Mouse (Mus musculus) intestine, embryonic 15.5 days (tissue): ENCODE results near the gene Rpl28. TPM values are rescaled to one million over a fixed set of nuclear protein-coding genes. Genes with fewer than 3 reads are reported as not detected.
"Not testable (repeated sequence)": the region's sequence is repeated elsewhere in the genome, so short reads cannot be mapped to it uniquely, and the experiment has no call there.

ENCODE experiments used
- ATAC-seq: fragments of 200-750 bp; cut with Nextera tagmentation; 2 replicates; pipeline ENCODE4 v1.8.0; 2017; ENCODE audit warnings: moderate TSS enrichment, moderate library complexity
- H3K27ac ChIP-seq: fragments of 300-500 bp; sonication (generic); 2 replicates; pipeline ENCODE4 v1.5.1; 2015; ENCODE audit warnings: mild to moderate bottlenecking, inconsistent platforms
- H3K27me3 ChIP-seq: fragments of 300-500 bp; sonication (generic); replicated peaks from 2 replicates; pipeline ENCODE4 v1.6.1; 2015; ENCODE audit warnings: inconsistent platforms
- H3K36me3 ChIP-seq: fragments of 300-500 bp; sonication (generic); 2 replicates; pipeline ENCODE4 v1.6.1; 2015; ENCODE audit warnings: inconsistent platforms
- H3K4me1 ChIP-seq: fragments of 300-500 bp; sonication (generic); replicated peaks from 2 replicates; pipeline ENCODE4 v1.6.1; 2015; ENCODE audit warnings: inconsistent platforms
- H3K4me2 ChIP-seq: fragments of 300-500 bp; sonication (generic); replicated peaks from 2 replicates; pipeline ENCODE4 v1.6.1; 2015; ENCODE audit warnings: mild to moderate bottlenecking, inconsistent platforms
- H3K4me3 ChIP-seq: fragments of 300-500 bp; sonication (generic); replicated peaks from 2 replicates; pipeline ENCODE4 v1.5.1; 2015; ENCODE audit warnings: inconsistent platforms
- H3K9ac ChIP-seq: fragments of 300-500 bp; sonication (generic); 2 replicates; pipeline ENCODE4 v1.6.1; 2015; ENCODE audit warnings: inconsistent platforms
- H3K9me3 ChIP-seq: fragments of 300-500 bp; sonication (generic); 2 replicates; pipeline ENCODE4 v1.6.1; 2016; ENCODE audit warnings: inconsistent platforms
- WGBS: fragments of 180-500 bp; shearing (Covaris S2); methylation state at CpG from one replicate; pipeline ENCODE4 v1.1.7; 2015; 5-methylcytosine and 5-hydroxymethylcytosine counted together
- polyA plus RNA-seq: library from polyadenylated mRNA; unstranded; fragments of >200 nt; fragmentation: Nextera tagmentation; extraction: Ambion mirVana; gene quantifications from 2 replicates; pipeline ENCODE4 v1.2.1, GENCODE M21; 2015

Rpl28 gene
- polyA plus RNA-seq, 1 experiment from 2014 or later: 328 TPM

GRCm38 (mm10) chr7:4816559-4816958 lies 23.9 kb downstream of the Rpl28 start:
- no peak overlapping the region for H3K4me2 ChIP-seq
- H3K4me3 ChIP-seq: no peak overlapping the region
- no peaks in the 10 kb centered on the region for H3K27me3 ChIP-seq
- H3K36me3 ChIP-seq: no peaks in the 10 kb centered on the region
- H3K4me1 ChIP-seq: 0 out of 2 replicates have a peak, but pooled peaks cover 6% of the 10 kb centered on the region
- no peak overlapping the region for H3K27ac ChIP-seq
- H3K9me3 ChIP-seq: no peaks in the 10 kb centered on the region
- no peak for ATAC-seq
- H3K9ac ChIP-seq: no peak overlapping the region

GRCm38 (mm10) chr7:4820925-4821324 lies 28.3 kb downstream of the Rpl28 start:
- 87% methylated on average over 7 of the region's 7 CpGs for WGBS
- H3K27ac ChIP-seq, H3K4me3 ChIP-seq, H3K4me2 ChIP-seq, ATAC-seq, H3K9me3 ChIP-seq, H3K27me3 ChIP-seq, H3K36me3 ChIP-seq, H3K4me1 ChIP-seq, H3K9ac ChIP-seq: not testable (repeated sequence)

GRCm38 (mm10) chr7:4821690-4822089 lies 29.0 kb downstream of the Rpl28 start:
- 80% methylated on average over 4 of the region's 4 CpGs for WGBS
- H3K27ac ChIP-seq: no peak overlapping the region
- no peaks in the 10 kb centered on the region for H3K27me3 ChIP-seq
- no peaks in the 10 kb centered on the region for H3K9me3 ChIP-seq
- no peak overlapping the region for H3K4me3 ChIP-seq
- ATAC-seq: no peak
- no peak overlapping the region for H3K4me2 ChIP-seq
- no peak overlapping the region for H3K9ac ChIP-seq
- H3K4me1 ChIP-seq: 0 out of 2 replicates have a peak, but pooled peaks cover 5% of the 10 kb centered on the region
- no peaks in the 10 kb centered on the region for H3K36me3 ChIP-seq

- Histone ChIP-seq H3K27me3 (no peaks in the 10 kb centered on the region), H3K4me2 (no peak overlapping the region), H3K4me3 (no peak overlapping the region), H3K9ac (no peak overlapping the region), H3K4me1 (0 out of 2 replicates have a peak, but pooled peaks cover 5% of the 10 kb centered on the region), H3K9me3 (no peaks in the 10 kb centered on the region), H3K36me3 (no peaks in the 10 kb centered on the region), H3K27ac (no peak overlapping the region)
- 52% methylated on average over 6 of the region's 6 CpGs for WGBS
- ATAC-seq: no peak
These were observed 29.7 kb downstream of the Rpl28 start for GRCm38 (mm10) chr7:4822162-4822907.

GRCm38 (mm10) chr7:4825365-4825764 lies 32.7 kb downstream of the Rpl28 start:
- Histone ChIP-seq H3K4me1 (0 out of 2 replicates have a peak, but pooled peaks cover 3% of the 10 kb centered on the region), H3K4me3 (no peak overlapping the region), H3K9me3 (no peaks in the 10 kb centered on the region), H3K36me3 (no peaks in the 10 kb centered on the region), H3K4me2 (no peak overlapping the region), H3K27me3 (peaks cover 9% of the 10 kb centered on the region), H3K27ac (no peak overlapping the region), H3K9ac (no peak overlapping the region)
- ATAC-seq: no peak
- 47% methylated on average over 4 of the region's 4 CpGs for WGBS

- no peak overlapping the region for H3K4me2 ChIP-seq
- H3K9ac ChIP-seq: no peak overlapping the region
- ATAC-seq: no peak
- no peak overlapping the region for H3K4me3 ChIP-seq
- H3K4me1 ChIP-seq: no peaks in the 10 kb centered on the region
- 3% methylated on average over 12 of the region's 12 CpGs for WGBS
- H3K27me3 ChIP-seq: peaks cover 37% of the 10 kb centered on the region
- no peaks in the 10 kb centered on the region for H3K9me3 ChIP-seq
- no peak overlapping the region for H3K27ac ChIP-seq
- no peaks in the 10 kb centered on the region for H3K36me3 ChIP-seq
These were observed 37.8 kb downstream of the Rpl28 start for GRCm38 (mm10) chr7:4830476-4830875.

- Histone ChIP-seq H3K9ac (peak overlapping the region; percentile 40), H3K27ac (no peak overlapping the region), H3K27me3 (peaks cover 48% of the 10 kb centered on the region), H3K4me1 (peaks cover 9% of the 10 kb centered on the region), H3K4me2 (peak overlapping the region; percentile 93), H3K4me3 (peak overlapping the region; percentile 44), H3K36me3 (no peaks in the 10 kb centered on the region), H3K9me3 (no peaks in the 10 kb centered on the region)
- WGBS: 6% methylated on average over 34 of the region's 34 CpGs
- no peak; the same call in 1 of the 2 replicates for ATAC-seq
These were observed 43.1 kb downstream of the Rpl28 start for GRCm38 (mm10) chr7:4835631-4836327.

- under 1% methylated on average over 51 of the region's 51 CpGs for WGBS
- H3K9ac ChIP-seq: peak overlapping the region; percentile 40
- H3K4me2 ChIP-seq: peak overlapping the region; percentile 93
- peak; percentile 92 for ATAC-seq
- H3K36me3 ChIP-seq: no peaks in the 10 kb centered on the region
- H3K27me3 ChIP-seq: peaks cover 44% of the 10 kb centered on the region
- no peaks in the 10 kb centered on the region for H3K9me3 ChIP-seq
- H3K4me1 ChIP-seq: peaks cover 9% of the 10 kb centered on the region
- H3K4me3 ChIP-seq: peak overlapping the region; percentile 44
- H3K27ac ChIP-seq: no peak overlapping the region
These were observed 43.7 kb downstream of the Rpl28 start for GRCm38 (mm10) chr7:4836351-4836792.

GRCm38 (mm10) chr7:4837639-4838038 lies 45.0 kb downstream of the Rpl28 start:
- no peak overlapping the region for H3K27ac ChIP-seq
- H3K4me1 ChIP-seq: peaks cover 10% of the 10 kb centered on the region
- peaks cover 45% of the 10 kb centered on the region for H3K27me3 ChIP-seq
- no peak overlapping the region for H3K4me2 ChIP-seq
- 0% methylated on average over 1 of the region's 1 CpGs for WGBS
- H3K9me3 ChIP-seq: no peaks in the 10 kb centered on the region
- H3K9ac ChIP-seq: no peak overlapping the region
- no peaks in the 10 kb centered on the region for H3K36me3 ChIP-seq
- H3K4me3 ChIP-seq: no peak overlapping the region
- ATAC-seq: no peak

GRCm38 (mm10) chr7:4842077-4842476 lies 49.4 kb downstream of the Rpl28 start:
- H3K9me3 ChIP-seq: no peaks in the 10 kb centered on the region
- H3K4me2 ChIP-seq: no peak overlapping the region
- H3K9ac ChIP-seq: no peak overlapping the region
- peaks cover 44% of the 10 kb centered on the region for H3K27me3 ChIP-seq
- WGBS: 45% methylated on average over 5 of the region's 5 CpGs
- no peaks in the 10 kb centered on the region for H3K36me3 ChIP-seq
- no peak for ATAC-seq
- H3K27ac ChIP-seq: no peak overlapping the region
- no peak overlapping the region for H3K4me3 ChIP-seq
- peaks cover 18% of the 10 kb centered on the region for H3K4me1 ChIP-seq

- H3K4me1 ChIP-seq: peaks cover 18% of the 10 kb centered on the region
- ATAC-seq: peak; percentile 75
- no peak overlapping the region for H3K9ac ChIP-seq
- peak overlapping the region; percentile 91 for H3K4me2 ChIP-seq
- H3K9me3 ChIP-seq: no peaks in the 10 kb centered on the region
- under 1% methylated on average over 16 of the region's 16 CpGs for WGBS
- no peaks in the 10 kb centered on the region for H3K36me3 ChIP-seq
- peaks cover 39% of the 10 kb centered on the region for H3K27me3 ChIP-seq
- no peak overlapping the region for H3K27ac ChIP-seq
- H3K4me3 ChIP-seq: peak overlapping the region; percentile 20; the same call in 1 of the 2 replicates
These were observed 50.0 kb downstream of the Rpl28 start for GRCm38 (mm10) chr7:4842634-4843131.

GRCm38 (mm10) chr7:4843604-4844244 lies 51.0 kb downstream of the Rpl28 start:
- Histone ChIP-seq H3K4me3 (peak overlapping the region; percentile 41), H3K9ac (0 out of 2 replicates have a peak overlapping the region, but pooled peaks have one; percentile 22), H3K36me3 (no peaks in the 10 kb centered on the region), H3K27me3 (peaks cover 39% of the 10 kb centered on the region), H3K9me3 (no peaks in the 10 kb centered on the region), H3K4me2 (peak overlapping the region; percentile 91), H3K27ac (no peak overlapping the region), H3K4me1 (peaks cover 18% of the 10 kb centered on the region)
- peak; percentile 16; the same call in 1 of the 2 replicates for ATAC-seq
- 1% methylated on average over 34 of the region's 34 CpGs for WGBS
